Mouse (Mus musculus): ENCODE measurements around the gene Ankrd55.

- TF ChIP-seq GATA1 (IDR thresholded peaks at IDR 0.05; ENCODE audit: low read length) = no peak
- no peak for TF ChIP-seq TAL1 (IDR thresholded peaks at IDR 0.05; ENCODE audit: low read length)
These were observed 93.2 kb downstream of the Ankrd55 start for GRCm38 (mm10) chr13:112381476-112381875.

Data from erythroblast, embryonic 14.5 days (primary cell).